Mouse (Mus musculus): ENCODE measurements at regions not wholly inside any gene's neighbourhood (a gene's known extent, or its start where the extent isn't known, plus 50 kb on each side); places are given as distances from the start of the nearest gene placed in this dataset.

GRCm38 (mm10) chr3:27815201-27815695, 80.9 kb downstream of the Tmem212 start:
- no peak overlapping the region for H3K4me3 ChIP-seq (ENCODE audit: low read length)
- no peaks in the 10 kb centered on the region for H3K9me3 ChIP-seq (ENCODE audit: control insufficient read depth, low read length)
- no peaks in the 10 kb centered on the region for H3K27me3 ChIP-seq (ENCODE audit: control insufficient read depth, insufficient read depth, low read depth, low read length)
- no peaks in the 10 kb centered on the region for H3K36me3 ChIP-seq (ENCODE audit: control insufficient read depth, insufficient read depth, low read length)
- no peak overlapping the region for H3K27ac ChIP-seq (ENCODE audit: low read length)
- H3K4me1 ChIP-seq (replicated peaks; ENCODE audit: control insufficient read depth, insufficient read depth, low read length) = no peaks in the 10 kb centered on the region
- H3K4me2 ChIP-seq (ENCODE audit: low read depth, low read length) = no peak overlapping the region
- no peak for ATAC-seq (ENCODE audit: low read depth)
- WGBS = 85% methylated on average over 6 of the region's 6 CpGs
- no peak overlapping the region for H3K9ac ChIP-seq (ENCODE audit: low read length)

GRCm38 (mm10) chr3:27804271-27804670, 91.9 kb downstream of the Tmem212 start:
- Histone ChIP-seq H3K4me3 (ENCODE audit: low read length) (no peak overlapping the region), H3K4me1 (replicated peaks; ENCODE audit: control insufficient read depth, insufficient read depth, low read length) (no peaks in the 10 kb centered on the region), H3K9ac (ENCODE audit: low read length) (no peak overlapping the region), H3K36me3 (ENCODE audit: control insufficient read depth, insufficient read depth, low read length) (no peaks in the 10 kb centered on the region), H3K27me3 (ENCODE audit: control insufficient read depth, insufficient read depth, low read depth, low read length) (no peaks in the 10 kb centered on the region), H3K27ac (ENCODE audit: low read length) (no peak overlapping the region), H3K4me2 (ENCODE audit: low read depth, low read length) (no peak overlapping the region), H3K9me3 (ENCODE audit: control insufficient read depth, low read length) (no peaks in the 10 kb centered on the region)
- no peak for ATAC-seq (ENCODE audit: low read depth)
- 59% methylated on average over 5 of the region's 5 CpGs for WGBS

DNA sequence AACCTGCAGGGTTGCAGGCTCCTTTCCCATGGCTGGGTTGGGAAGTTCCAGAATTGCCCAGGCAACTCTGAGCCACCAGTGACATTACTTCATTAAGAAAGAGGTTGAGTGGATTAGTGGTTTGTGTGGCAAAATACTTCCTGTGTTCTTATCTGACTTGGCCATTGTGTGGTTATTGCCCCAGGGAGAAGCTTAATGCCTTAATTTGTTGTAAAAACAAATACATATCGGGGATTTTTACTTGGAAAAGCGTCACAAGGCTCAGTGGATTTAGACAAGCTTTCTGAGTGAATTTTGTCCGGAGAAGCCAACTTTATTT, 80.5 kb upstream of the Fndc3b start:
- Histone ChIP-seq H3K9me3 (ENCODE audit: control insufficient read depth, low read length) (no peaks in the 10 kb centered on the region), H3K4me2 (ENCODE audit: low read depth, low read length) (no peak overlapping the region), H3K4me1 (replicated peaks; ENCODE audit: control insufficient read depth, insufficient read depth, low read length) (no peaks in the 10 kb centered on the region), H3K27me3 (ENCODE audit: control insufficient read depth, insufficient read depth, low read depth, low read length) (no peaks in the 10 kb centered on the region), H3K4me3 (ENCODE audit: low read length) (no peak overlapping the region), H3K27ac (ENCODE audit: low read length) (no peak overlapping the region), H3K9ac (ENCODE audit: low read length) (no peak overlapping the region), H3K36me3 (ENCODE audit: control insufficient read depth, insufficient read depth, low read length) (no peaks in the 10 kb centered on the region)
- 55% methylated on average over 3 of the region's 3 CpGs for WGBS
- no peak for ATAC-seq (ENCODE audit: low read depth)

GRCm38 (mm10) chr3:27790932-27791632, 80.0 kb upstream of the Fndc3b start:
- Histone ChIP-seq H3K9me3 (ENCODE audit: control insufficient read depth, low read length) (no peaks in the 10 kb centered on the region), H3K4me3 (ENCODE audit: low read length) (no peak overlapping the region), H3K27me3 (ENCODE audit: control insufficient read depth, insufficient read depth, low read depth, low read length) (no peaks in the 10 kb centered on the region), H3K27ac (ENCODE audit: low read length) (no peak overlapping the region), H3K9ac (ENCODE audit: low read length) (no peak overlapping the region), H3K4me1 (replicated peaks; ENCODE audit: control insufficient read depth, insufficient read depth, low read length) (no peaks in the 10 kb centered on the region), H3K36me3 (ENCODE audit: control insufficient read depth, insufficient read depth, low read length) (no peaks in the 10 kb centered on the region), H3K4me2 (ENCODE audit: low read depth, low read length) (no peak overlapping the region)
- no peak for ATAC-seq (ENCODE audit: low read depth)
- WGBS = 87% methylated on average over 13 of the region's 13 CpGs

DNA sequence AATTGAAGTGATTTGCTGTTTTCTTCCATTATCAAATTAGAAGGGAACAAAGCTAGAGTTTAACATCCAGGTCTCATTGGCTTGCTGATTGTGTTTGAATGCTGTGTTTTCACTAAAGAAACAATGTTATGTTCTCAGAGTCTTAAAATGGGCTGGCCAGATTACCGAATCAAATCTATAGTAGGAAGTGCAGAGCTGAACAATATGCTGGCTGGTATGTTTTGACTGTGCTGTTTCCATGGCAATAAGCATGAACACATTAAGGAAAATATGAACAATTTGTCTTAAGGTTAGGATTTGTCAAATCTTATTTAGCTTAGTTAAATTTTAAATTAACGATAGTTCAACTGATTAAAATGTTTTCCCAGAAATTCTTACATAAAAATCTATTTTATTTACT, 72.8 kb upstream of the Fndc3b start:
- Histone ChIP-seq H3K9me3 (ENCODE audit: control insufficient read depth, low read length) (no peaks in the 10 kb centered on the region), H3K4me3 (ENCODE audit: low read length) (no peak overlapping the region), H3K27ac (ENCODE audit: low read length) (no peak overlapping the region), H3K4me1 (replicated peaks; ENCODE audit: control insufficient read depth, insufficient read depth, low read length) (peaks cover 11% of the 10 kb centered on the region), H3K4me2 (ENCODE audit: low read depth, low read length) (no peak overlapping the region), H3K9ac (ENCODE audit: low read length) (no peak overlapping the region), H3K27me3 (ENCODE audit: control insufficient read depth, insufficient read depth, low read depth, low read length) (no peaks in the 10 kb centered on the region), H3K36me3 (ENCODE audit: control insufficient read depth, insufficient read depth, low read length) (no peaks in the 10 kb centered on the region)
- no peak for ATAC-seq (ENCODE audit: low read depth)
- WGBS = 71% methylated on average over 2 of the region's 2 CpGs

- no peak overlapping the region for H3K4me3 ChIP-seq (ENCODE audit: low read length)
- ATAC-seq (ENCODE audit: low read depth) = no peak
- H3K27me3 ChIP-seq (ENCODE audit: control insufficient read depth, insufficient read depth, low read depth, low read length) = no peaks in the 10 kb centered on the region
- H3K9me3 ChIP-seq (ENCODE audit: control insufficient read depth, low read length) = no peaks in the 10 kb centered on the region
- H3K9ac ChIP-seq (ENCODE audit: low read length) = no peak overlapping the region
- 77% methylated on average over 4 of the region's 4 CpGs for WGBS
- H3K4me1 ChIP-seq (replicated peaks; ENCODE audit: control insufficient read depth, insufficient read depth, low read length) = peaks cover 11% of the 10 kb centered on the region
- H3K4me2 ChIP-seq (ENCODE audit: low read depth, low read length) = no peak overlapping the region
- H3K27ac ChIP-seq (ENCODE audit: low read length) = no peak overlapping the region
- no peaks in the 10 kb centered on the region for H3K36me3 ChIP-seq (ENCODE audit: control insufficient read depth, insufficient read depth, low read length)
These were observed 72.4 kb upstream of the Fndc3b start for GRCm38 (mm10) chr3:27783476-27783875.

GRCm38 (mm10) chr3:27782056-27782765, 71.1 kb upstream of the Fndc3b start:
- Histone ChIP-seq H3K9me3 (ENCODE audit: control insufficient read depth, low read length) (no peaks in the 10 kb centered on the region), H3K27ac (ENCODE audit: low read length) (peak overlapping the region; percentile 86), H3K4me2 (ENCODE audit: low read depth, low read length) (peak overlapping the region; percentile 45), H3K4me1 (replicated peaks; ENCODE audit: control insufficient read depth, insufficient read depth, low read length) (peaks cover 11% of the 10 kb centered on the region), H3K36me3 (ENCODE audit: control insufficient read depth, insufficient read depth, low read length) (no peaks in the 10 kb centered on the region), H3K4me3 (ENCODE audit: low read length) (peak overlapping the region; percentile 16; the same call in 1 of the 2 replicates), H3K27me3 (ENCODE audit: control insufficient read depth, insufficient read depth, low read depth, low read length) (no peaks in the 10 kb centered on the region), H3K9ac (ENCODE audit: low read length) (peak overlapping the region; percentile 61)
- ATAC-seq (ENCODE audit: low read depth) = peak; percentile 77
- 20% methylated on average over 19 of the region's 19 CpGs for WGBS

- H3K27ac ChIP-seq (ENCODE audit: low read length) = no peak overlapping the region
- H3K4me1 ChIP-seq (replicated peaks; ENCODE audit: control insufficient read depth, insufficient read depth, low read length) = peaks cover 11% of the 10 kb centered on the region
- ATAC-seq (ENCODE audit: low read depth) = no peak
- H3K9ac ChIP-seq (ENCODE audit: low read length) = no peak overlapping the region
- H3K27me3 ChIP-seq (ENCODE audit: control insufficient read depth, insufficient read depth, low read depth, low read length) = no peaks in the 10 kb centered on the region
- no peak overlapping the region for H3K4me3 ChIP-seq (ENCODE audit: low read length)
- no peaks in the 10 kb centered on the region for H3K9me3 ChIP-seq (ENCODE audit: control insufficient read depth, low read length)
- H3K4me2 ChIP-seq (ENCODE audit: low read depth, low read length) = no peak overlapping the region
- 48% methylated on average over 7 of the region's 7 CpGs for WGBS
- no peaks in the 10 kb centered on the region for H3K36me3 ChIP-seq (ENCODE audit: control insufficient read depth, insufficient read depth, low read length)
These were observed 68.8 kb upstream of the Fndc3b start for GRCm38 (mm10) chr3:27779892-27780291.

DNA sequence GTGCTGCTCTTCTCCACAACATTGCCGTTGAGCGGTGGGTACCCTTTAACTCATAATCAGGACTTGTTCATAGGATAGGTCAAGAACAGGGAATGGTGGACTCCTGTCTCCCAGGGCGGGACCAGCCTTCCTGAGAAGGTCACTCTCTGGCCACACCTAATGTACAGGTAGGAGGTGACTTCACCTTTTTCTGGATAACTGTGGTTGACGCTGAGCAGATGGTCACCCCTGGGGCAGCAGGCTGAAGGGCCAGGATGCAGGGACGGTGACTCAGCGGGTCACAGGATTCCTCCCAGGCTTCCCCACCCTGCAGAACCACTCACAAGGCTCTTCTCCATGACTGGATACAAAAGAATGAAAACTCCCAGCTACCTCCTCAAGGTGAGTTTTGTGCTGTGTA, 66.6 kb upstream of the Fndc3b start:
- 88% methylated on average over 6 of the region's 6 CpGs for WGBS

More for the DNA sequence above, 66.6 kb upstream of the Fndc3b start:
- Histone ChIP-seq H3K27ac (ENCODE audit: low read length) (no peak overlapping the region), H3K4me1 (replicated peaks; ENCODE audit: control insufficient read depth, insufficient read depth, low read length) (peaks cover 11% of the 10 kb centered on the region), H3K4me2 (ENCODE audit: low read depth, low read length) (no peak overlapping the region), H3K27me3 (ENCODE audit: control insufficient read depth, insufficient read depth, low read depth, low read length) (no peaks in the 10 kb centered on the region), H3K36me3 (ENCODE audit: control insufficient read depth, insufficient read depth, low read length) (no peaks in the 10 kb centered on the region), H3K9me3 (ENCODE audit: control insufficient read depth, low read length) (no peaks in the 10 kb centered on the region), H3K9ac (ENCODE audit: low read length) (no peak overlapping the region), H3K4me3 (ENCODE audit: low read length) (no peak overlapping the region)
- ATAC-seq (ENCODE audit: low read depth) = no peak

Measured in lung, embryonic 16.5 days (tissue).